ENCODE assay signal across 11 mouse cellular contexts in genomic region chr6:108454979-108455836, GRCm38 (mm10).
A peak's percentile ranks its signal among the peaks of the same experiment; 100 is the strongest.
DNase-seq lines count a peak whose midpoint lies in the region; ATAC-seq and TF ChIP-seq lines count a peak whose summit lies in the region.
"Had no signal": no experiment of that assay in that cellular context is flagged by ENCODE, and none has a peak within 500 bp of the region (broad histone marks: within the 10 kb centered on the region; RNA-seq: fewer than 3 reads in every experiment).

No protein-coding gene starts in this region.

- no peak overlapping the region for H3K9ac ChIP-seq in heart, embryonic 15.5 days
- no peak overlapping the region for H3K9ac ChIP-seq in ES-E14 (ENCODE audit: insufficient read depth, low read depth, low read length, poor library complexity, severe bottlenecking)
- H3K9ac ChIP-seq: liver, embryonic 15.5 days had no signal

- H3K36me3 ChIP-seq in heart, embryonic 15.5 days = no peaks in the 10 kb centered on the region
- peaks cover 9% of the 10 kb centered on the region; the same call in 1 of the 2 replicates for H3K36me3 ChIP-seq in E14TG2a.4 (ENCODE audit: insufficient read depth, low read length)
- no peaks in the 10 kb centered on the region for H3K36me3 ChIP-seq in ES-E14 (ENCODE audit: control insufficient read depth, insufficient read depth, low read length, poor library complexity, severe bottlenecking)
- no peaks in the 10 kb centered on the region for H3K36me3 ChIP-seq in limb, embryonic 10.5 days
- H3K36me3 ChIP-seq: liver, embryonic 15.5 days had no signal

- TF ChIP-seq CTCF in E14TG2a.4 (conservative IDR thresholded peaks at IDR 0.05; ENCODE audit: low read length) = no peak

- H3K4me2 ChIP-seq in heart, embryonic 15.5 days = no peak overlapping the region
- H3K4me2 ChIP-seq: liver, embryonic 15.5 days had no signal

- no peak for DNase-seq in heart, postnatal 14 days
- no peak for DNase-seq in ES-E14 (ENCODE audit: low read depth, low spot score)
- no peak for DNase-seq in limb, embryonic 10.5 days (ENCODE audit: low spot score)
- DNase-seq in frontal cortex, postnatal 10 days (ENCODE audit: low spot score in 2 of 2) = no peak
- DNase-seq in layer of hippocampus, adult 9-10 months (ENCODE audit: low spot score) = no peak
- DNase-seq: thymus, postnatal 25 days had no signal

- WGBS in heart, embryonic 15.5 days = 87% methylated on average over 7 of the region's 7 CpGs
- 91% methylated on average over 7 of the region's 7 CpGs for WGBS in limb, embryonic 10.5 days

- H3K9me3 ChIP-seq in heart, embryonic 15.5 days (replicated peaks) = no peaks in the 10 kb centered on the region
- H3K9me3 ChIP-seq in E14TG2a.4 (ENCODE audit: low read length) (no peaks in the 10 kb centered on the region), ES-E14 (ENCODE audit: control insufficient read depth, insufficient read depth, low read depth, low read length) (no peaks in the 10 kb centered on the region)
- no peaks in the 10 kb centered on the region for H3K9me3 ChIP-seq in limb, embryonic 10.5 days (replicated peaks)
- H3K9me3 ChIP-seq: liver, embryonic 15.5 days had no signal

- intact Hi-C loops in heart, postnatal 14 days (cut with DNase I) = loop anchor here (5.0 kb wide), 2 partner anchors 77 to 207 kb away; partner anchors contain the start of gene Bhlhe40

- ATAC-seq in heart, embryonic 15.5 days (replicated peaks; ENCODE audit: insufficient number of reproducible peaks, insufficient read depth, low FRiP score, low read depth) = no peak
- ATAC-seq: Patski had no signal

- peak overlapping the region; percentile 88 for H3K27ac ChIP-seq in heart, embryonic 15.5 days
- peak overlapping the region; percentile 26; the same call in 1 of the 2 replicates for H3K27ac ChIP-seq in ES-E14 (ENCODE audit: insufficient read depth, low read depth, low read length, poor library complexity, severe bottlenecking)
- peak overlapping the region; percentile 88 for H3K27ac ChIP-seq in limb, embryonic 10.5 days
- H3K27ac ChIP-seq: liver, embryonic 15.5 days had no signal

- in situ Hi-C loops in ES-E14 (cut with MboI; ENCODE audit: low sequenced_read_pairs in 2 of 2, unreplicated experiment in 2 of 2) = no loop called here

- H3K4me1 ChIP-seq in heart, embryonic 15.5 days (replicated peaks) = peaks cover 42% of the 10 kb centered on the region
- H3K4me1 ChIP-seq in E14TG2a.4 (replicated peaks; ENCODE audit: low read depth, low read length) (peaks cover 74% of the 10 kb centered on the region), ES-E14 (ENCODE audit: control insufficient read depth in 2 of 2, insufficient read depth in 2 of 2, low read length in 2 of 2, poor library complexity in 1 of 2) (peaks cover 6 to 27% of the 10 kb centered on the region in 2 experiments)
- H3K4me1 ChIP-seq in limb, embryonic 10.5 days = peaks cover 66% of the 10 kb centered on the region

- H3K27me3 ChIP-seq in heart, embryonic 15.5 days = no peaks in the 10 kb centered on the region
- no peaks in the 10 kb centered on the region for H3K27me3 ChIP-seq in E14TG2a.4 (ENCODE audit: insufficient read depth, low read length)
- H3K27me3 ChIP-seq in limb, embryonic 10.5 days (ENCODE audit: low read depth, poor library complexity, severe bottlenecking) = no peaks in the 10 kb centered on the region
- H3K27me3 ChIP-seq: liver, embryonic 15.5 days; Patski had no signal

- H3K4me3 ChIP-seq in heart, embryonic 15.5 days = no peak overlapping the region
- H3K4me3 ChIP-seq in E14TG2a.4 (replicated peaks; ENCODE audit: low read length) (peak overlapping the region; percentile 56), ES-E14 (ENCODE audit: insufficient read depth in 1 of 2, low read depth in 1 of 2, low read length in 2 of 2, poor library complexity in 1 of 2, severe bottlenecking in 1 of 2) (no peak overlapping the region)
- no peak overlapping the region for H3K4me3 ChIP-seq in limb, embryonic 10.5 days
- H3K4me3 ChIP-seq: liver, embryonic 15.5 days; myocyte had no signal

TF ChIP-seq in ES-E14, 5 proteins besides CTCF, POLR2A, EP300 and RAD21:
- TF ChIP-seq HCFC1 (IDR thresholded peaks at IDR 0.05; ENCODE audit: borderline replicate concordance, insufficient read depth, low read length) (no peak), MAFK (IDR thresholded peaks at IDR 0.05; ENCODE audit: insufficient read depth, low read depth, low read length) (no peak), CHD2 (IDR thresholded peaks at IDR 0.05; ENCODE audit: low read depth, low read length) (no peak), ZC3H11A (IDR thresholded peaks at IDR 0.05; ENCODE audit: borderline replicate concordance, low read depth, low read length) (no peak), ZNF384 (IDR thresholded peaks at IDR 0.05; ENCODE audit: low read depth, low read length) (no peak)

Comparison
In these comparisons a context has a peak if more than half of its experiments do, and no peak if none do; other contexts are left out.
1. H3K27ac ChIP-seq: peak in every context shown above with its lines; median percentile 88 in heart, embryonic 15.5 days; 88 in limb, embryonic 10.5 days; 26 in ES-E14.